Mouse (Mus musculus) limb, embryonic 14.5 days (tissue): Measurements from ENCODE around the gene Bcl11b. TPM values are rescaled to one million over a fixed set of nuclear protein-coding genes. Genes with fewer than 3 reads are reported as not detected.

Source experiments
- ATAC-seq: fragments of 200-750 bp; cut with Nextera tagmentation; 2 replicates; pipeline ENCODE4 v1.8.0; 2017; ENCODE audit warnings: low read depth, moderate number of reproducible peaks, moderate TSS enrichment; ENCODE audit not compliant: low FRiP score
- DNase-seq: peaks from one replicate; pipeline ENCODE4 v3.0.0-alpha.2; 2015; ENCODE audit warnings: low spot score
- H3K27ac ChIP-seq: fragments of 300-500 bp; sonication (generic); replicated peaks from 2 replicates; pipeline ENCODE4 v1.5.1; 2014; ENCODE audit warnings: low read depth, mild to moderate bottlenecking, low read length, moderate library complexity, mixed read lengths
- H3K27me3 ChIP-seq: fragments of 300-500 bp; sonication (generic); 2 replicates; pipeline ENCODE4 v1.6.1; 2014; ENCODE audit warnings: low read length, mixed read lengths; ENCODE audit not compliant: control insufficient read depth, insufficient read depth
- H3K36me3 ChIP-seq: fragments of 300-500 bp; sonication (generic); 2 replicates; pipeline ENCODE4 v1.6.1; 2014; ENCODE audit warnings: mild to moderate bottlenecking, low read length, moderate library complexity, mixed read lengths; ENCODE audit not compliant: control insufficient read depth, insufficient read depth
- H3K4me1 ChIP-seq: fragments of 300-500 bp; sonication (generic); 2 replicates; pipeline ENCODE4 v1.6.1; 2014; ENCODE audit warnings: antibody characterized with exemption, low read length, mixed read lengths; ENCODE audit not compliant: control insufficient read depth, insufficient read depth
- H3K4me2 ChIP-seq: fragments of 300-500 bp; sonication (generic); replicated peaks from 2 replicates; pipeline ENCODE4 v1.6.1; 2014; ENCODE audit warnings: low read depth, mild to moderate bottlenecking, low read length, moderate library complexity; ENCODE audit not compliant: severe bottlenecking
- H3K4me3 ChIP-seq: fragments of 300-500 bp; sonication (generic); replicated peaks from 2 replicates; pipeline ENCODE4 v1.5.1; 2014; ENCODE audit warnings: low read length
- H3K9ac ChIP-seq: fragments of 300-500 bp; sonication (generic); 2 replicates; pipeline ENCODE4 v1.6.1; 2014; ENCODE audit warnings: mild to moderate bottlenecking, low read depth, low read length, moderate library complexity; ENCODE audit not compliant: severe bottlenecking
- H3K9me3 ChIP-seq: fragments of 300-500 bp; sonication (generic); 2 replicates; pipeline ENCODE4 v1.6.1; 2016; ENCODE audit warnings: low read length; ENCODE audit not compliant: control insufficient read depth
- POLR2A ChIP-seq: fragments of 200-500 bp; IDR thresholded peaks from 2 replicates; pipeline ENCODE4 v1.8.0; 2012; ENCODE audit warnings: inconsistent platforms, mild to moderate bottlenecking, moderate library complexity, borderline replicate concordance; ENCODE audit not compliant: insufficient read depth, insufficient read length; ENCODE audit errors: extremely low read depth
- WGBS: fragments of 180-500 bp; shearing (Covaris S2); extraction: QIAGEN DNeasy Blood & Tissue Kit; methylation state at CpG from one replicate; pipeline ENCODE4 v1.1.7; 2014; 5-methylcytosine and 5-hydroxymethylcytosine counted together
- polyA plus RNA-seq, 2 experiments: library from polyadenylated mRNA; depleted of rRNA in 1 of 2; stranded (reverse) in 1 of 2; unstranded in 1 of 2; fragments of >200 nt; fragmentation: Nextera tagmentation in 1 of 2; extraction: Ambion mirVana in 1 of 2; gene quantifications; 2 replicates each; pipeline versions ENCODE4 v1.2.1 to v1.2.3; 2012 to 2014

Gene Bcl11b
- polyA plus RNA-seq, 2 experiments = 16.0 to 26.7 TPM

GRCm38 (mm10) chr12:107998746-107999145 lies 4.7 kb downstream of the Bcl11b start:
- no peak overlapping the region for H3K9ac ChIP-seq
- no peak overlapping the region for H3K27ac ChIP-seq
- H3K4me1 ChIP-seq = peaks cover 26% of the 10 kb centered on the region
- no peak for TF ChIP-seq POLR2A
- no peaks in the 10 kb centered on the region for H3K36me3 ChIP-seq
- H3K27me3 ChIP-seq = peaks cover 21% of the 10 kb centered on the region; the same call in 1 of the 2 replicates
- WGBS = under 1% methylated on average over 20 of the region's 20 CpGs
- H3K4me3 ChIP-seq = peak overlapping the region; percentile 80
- no peaks in the 10 kb centered on the region for H3K9me3 ChIP-seq
- peak overlapping the region; percentile 38 for H3K4me2 ChIP-seq
- DNase-seq (peak; percentile 85), ATAC-seq (peak; percentile 44; the same call in 1 of the 2 replicates)

- Histone ChIP-seq H3K4me3 (no peak overlapping the region), H3K4me1 (peaks cover 29% of the 10 kb centered on the region), H3K27me3 (peaks cover 21% of the 10 kb centered on the region; the same call in 1 of the 2 replicates), H3K9ac (no peak overlapping the region), H3K36me3 (no peaks in the 10 kb centered on the region), H3K27ac (no peak overlapping the region), H3K9me3 (no peaks in the 10 kb centered on the region), H3K4me2 (peak overlapping the region; percentile 38; the same call in 1 of the 2 replicates)
- ATAC-seq (no peak), DNase-seq (no peak)
- 58% methylated on average over 11 of the region's 11 CpGs for WGBS
- no peak for TF ChIP-seq POLR2A
These were observed 5.5 kb downstream of the Bcl11b start for GRCm38 (mm10) chr12:107997901-107998300.

GRCm38 (mm10) chr12:107997241-107997640 lies 6.2 kb downstream of the Bcl11b start:
- no peak overlapping the region for H3K4me2 ChIP-seq
- no peaks in the 10 kb centered on the region for H3K36me3 ChIP-seq
- H3K9ac ChIP-seq = 0 out of 2 replicates have a peak overlapping the region, but pooled peaks have one; percentile 9
- 32% methylated on average over 3 of the region's 3 CpGs for WGBS
- no peak overlapping the region for H3K4me3 ChIP-seq
- TF ChIP-seq POLR2A = no peak
- DNase-seq (no peak), ATAC-seq (no peak)
- H3K4me1 ChIP-seq = peaks cover 29% of the 10 kb centered on the region
- H3K27ac ChIP-seq = no peak overlapping the region
- H3K27me3 ChIP-seq = peaks cover 21% of the 10 kb centered on the region; the same call in 1 of the 2 replicates
- H3K9me3 ChIP-seq = no peaks in the 10 kb centered on the region

- peaks cover 29% of the 10 kb centered on the region for H3K4me1 ChIP-seq
- no peak overlapping the region for H3K4me3 ChIP-seq
- DNase-seq (no peak), ATAC-seq (no peak)
- no peak overlapping the region for H3K27ac ChIP-seq
- TF ChIP-seq POLR2A = no peak
- no peaks in the 10 kb centered on the region for H3K36me3 ChIP-seq
- peaks cover 21% of the 10 kb centered on the region; the same call in 1 of the 2 replicates for H3K27me3 ChIP-seq
- no peaks in the 10 kb centered on the region for H3K9me3 ChIP-seq
- WGBS = 11% methylated on average over 4 of the region's 4 CpGs
- H3K9ac ChIP-seq = 0 out of 2 replicates have a peak overlapping the region, but pooled peaks have one; percentile 9
- no peak overlapping the region for H3K4me2 ChIP-seq
These were observed 6.6 kb downstream of the Bcl11b start for GRCm38 (mm10) chr12:107996773-107997172.

- Histone ChIP-seq H3K27me3 (peaks cover 21% of the 10 kb centered on the region; the same call in 1 of the 2 replicates), H3K4me1 (peaks cover 24% of the 10 kb centered on the region), H3K9me3 (no peaks in the 10 kb centered on the region), H3K36me3 (no peaks in the 10 kb centered on the region), H3K27ac (no peak overlapping the region), H3K4me2 (no peak overlapping the region), H3K4me3 (no peak overlapping the region), H3K9ac (no peak overlapping the region)
- no peak for ATAC-seq
- TF ChIP-seq POLR2A = no peak
- DNase-seq = no peak
- WGBS = 45% methylated on average over 6 of the region's 6 CpGs
These were observed 7.2 kb downstream of the Bcl11b start for GRCm38 (mm10) chr12:107996216-107996615.

GRCm38 (mm10) chr12:107994421-107994820 lies 9.0 kb downstream of the Bcl11b start:
- H3K4me2 ChIP-seq = no peak overlapping the region
- no peak overlapping the region for H3K9ac ChIP-seq
- 0 out of 2 replicates have a peak, but pooled peaks cover 7% of the 10 kb centered on the region for H3K27me3 ChIP-seq
- ATAC-seq (no peak), DNase-seq (no peak)
- no peak overlapping the region for H3K4me3 ChIP-seq
- H3K36me3 ChIP-seq = 0 out of 2 replicates have a peak, but pooled peaks cover under 1% of the 10 kb centered on the region
- no peaks in the 10 kb centered on the region for H3K9me3 ChIP-seq
- no peak overlapping the region for H3K27ac ChIP-seq
- no peak for TF ChIP-seq POLR2A
- H3K4me1 ChIP-seq = peaks cover 31% of the 10 kb centered on the region
- WGBS = 43% methylated on average over 4 of the region's 4 CpGs
